Mouse (Mus musculus) lung, postnatal 14 days (tissue): ENCODE data around the gene 1700067K01Rik.
"Not testable (repeated sequence)": the region's sequence is repeated elsewhere in the genome, so short reads cannot be mapped to it uniquely, and the experiment has no call there.

ENCODE experiments used
- DNase-seq: peaks from one replicate; pipeline ENCODE4 v3.0.0; 2021

The 1700067K01Rik gene

GRCm38 (mm10) chr8:83989243-83989642 is 12.1 kb upstream of the 1700067K01Rik start:
- DNase-seq: no peak

- no peak for DNase-seq
Observed at GRCm38 (mm10) chr8:83990170-83990569, 11.1 kb upstream of the 1700067K01Rik start.

GRCm38 (mm10) chr8:83992488-83992887 is 8.8 kb upstream of the 1700067K01Rik start:
- DNase-seq: no peak

- no peak for DNase-seq
Observed at GRCm38 (mm10) chr8:83994030-83994429, 7.3 kb upstream of the 1700067K01Rik start.

- DNase-seq: no peak
Observed at GRCm38 (mm10) chr8:83995973-83996372, 5.3 kb upstream of the 1700067K01Rik start.

- peak; percentile 90 for DNase-seq
Observed at GRCm38 (mm10) chr8:83996567-83997505, 4.5 kb upstream of the 1700067K01Rik start.

GRCm38 (mm10) chr8:83997511-83998141 is 3.7 kb upstream of the 1700067K01Rik start, which contains the start of gene Samd1:
Samd1 (plus strand) TSS chr8:83997672.
- DNase-seq: peak; percentile 44

- DNase-seq: peak; percentile 69
Observed at GRCm38 (mm10) chr8:83998231-83999056, 2.9 kb upstream of the 1700067K01Rik start.

GRCm38 (mm10) chr8:83999057-83999705 is 2.1 kb upstream of the 1700067K01Rik start:
- no peak for DNase-seq

- DNase-seq: no peak
Observed at GRCm38 (mm10) chr8:83999825-84000224, 1.5 kb upstream of the 1700067K01Rik start.

- no peak for DNase-seq
Observed at GRCm38 (mm10) chr8:84002957-84003611, 1.8 kb downstream of the 1700067K01Rik start.

GRCm38 (mm10) chr8:84003612-84004246 is 2.4 kb downstream of the 1700067K01Rik start:
- DNase-seq: no peak

- DNase-seq: peak; percentile 94
Observed at GRCm38 (mm10) chr8:84004533-84005201, 3.4 kb downstream of the 1700067K01Rik start.

GRCm38 (mm10) chr8:84005502-84005901 is 4.2 kb downstream of the 1700067K01Rik start:
- not testable (repeated sequence) for DNase-seq

GRCm38 (mm10) chr8:84008362-84008761 is 7.1 kb downstream of the 1700067K01Rik start:
- no peak for DNase-seq

- DNase-seq: peak; percentile 92
Observed at GRCm38 (mm10) chr8:84009876-84010275, 8.6 kb downstream of the 1700067K01Rik start.

GRCm38 (mm10) chr8:84010625-84011611 is 9.6 kb downstream of the 1700067K01Rik start:
- peak; percentile 83 for DNase-seq

GRCm38 (mm10) chr8:84011705-84012498 is 10.6 kb downstream of the 1700067K01Rik start, which contains the start of gene 2210011C24Rik:
2210011C24Rik (minus strand) TSS chr8:84012171.
- peak; percentile 70 for DNase-seq
